14 mouse cellular contexts compared by ENCODE assay signal in genomic region chr9:41545776-41546175, GRCm38 (mm10).
DNase-seq lines count a peak whose midpoint lies in the region; ATAC-seq lines count a peak whose summit lies in the region.
"Had no signal": no experiment of that assay in that cellular context is flagged by ENCODE, and none has a peak within 500 bp of the region (broad histone marks: within the 10 kb centered on the region; RNA-seq: fewer than 3 reads in every experiment).

No protein-coding gene starts in this region.

- no peak overlapping the region for H3K4me2 ChIP-seq in hindbrain, embryonic 16.5 days (ENCODE audit: low read length)
- H3K4me2 ChIP-seq: forebrain, embryonic 12.5 days; midbrain, embryonic 12.5 days had no signal

- H3K4me3 ChIP-seq in hindbrain, embryonic 16.5 days (ENCODE audit: low read length) = no peak overlapping the region
- H3K4me3 ChIP-seq: forebrain, embryonic 12.5 days; hindbrain, embryonic 10.5 days; midbrain, embryonic 12.5 days had no signal

- no peaks in the 10 kb centered on the region for H3K36me3 ChIP-seq in hindbrain, embryonic 16.5 days (ENCODE audit: control insufficient read depth, insufficient read depth, low read length)
- H3K36me3 ChIP-seq: forebrain, embryonic 12.5 days; midbrain, embryonic 12.5 days had no signal

- no peak overlapping the region for H3K27ac ChIP-seq in hindbrain, embryonic 16.5 days (ENCODE audit: low read depth, low read length)
- H3K27ac ChIP-seq: forebrain, embryonic 12.5 days; hindbrain, embryonic 10.5 days; midbrain, embryonic 12.5 days had no signal

- H3K4me1 ChIP-seq in hindbrain, embryonic 16.5 days (ENCODE audit: control insufficient read depth, insufficient read depth, low read depth, low read length) = peaks cover 3% of the 10 kb centered on the region
- H3K4me1 ChIP-seq: forebrain, embryonic 12.5 days; hindbrain, embryonic 10.5 days; midbrain, embryonic 12.5 days had no signal

- H3K27me3 ChIP-seq in hindbrain, embryonic 16.5 days (replicated peaks; ENCODE audit: control insufficient read depth, insufficient read depth, low read length) = no peaks in the 10 kb centered on the region
- H3K27me3 ChIP-seq: forebrain, embryonic 12.5 days; midbrain, embryonic 12.5 days had no signal

- no peaks in the 10 kb centered on the region for H3K9me3 ChIP-seq in hindbrain, embryonic 16.5 days (ENCODE audit: control insufficient read depth, low read length)
- H3K9me3 ChIP-seq: forebrain, embryonic 12.5 days; hindbrain, embryonic 10.5 days; midbrain, embryonic 12.5 days had no signal

- whole genome bisulfite sequencing in hindbrain, embryonic 16.5 days = 85% methylated on average over 1 of the region's 1 CpGs

- no peak for DNase-seq in frontal cortex, postnatal 14 days (ENCODE audit: low spot score in 2 of 2)
- peak; percentile 14 for DNase-seq in kidney, postnatal 10 days
- no peak for DNase-seq in kidney, adult 18-20 months
- peak; percentile 77 for DNase-seq in NIH3T3 (ENCODE audit: low read depth)
- DNase-seq in lung, postnatal 25 days (ENCODE audit: low spot score) = peak; percentile 46
- DNase-seq in cerebellum, adult 9-10 months = no peak
- DNase-seq: cerebellum, postnatal 14 days; gastrocnemius, postnatal 25 days had no signal

- no peak overlapping the region for H3K9ac ChIP-seq in hindbrain, embryonic 16.5 days (ENCODE audit: low read depth, low read length)
- H3K9ac ChIP-seq: forebrain, embryonic 12.5 days; midbrain, embryonic 12.5 days had no signal

- 0 out of 2 replicates have a peak, but pooled peaks have one; percentile 55 for ATAC-seq in frontal cortex, adult (ENCODE audit: low TSS enrichment)
- ATAC-seq in hindbrain, embryonic 16.5 days = no peak
- ATAC-seq: intestine, postnatal 0 days had no signal

Comparison
In these comparisons a context has a peak if more than half of its experiments do, and no peak if none do; other contexts are left out.
1. DNase-seq: peak in kidney, postnatal 10 days (single experiment), NIH3T3 (single experiment) and lung, postnatal 25 days (single experiment); none in frontal cortex, postnatal 14 days (0 of 2), kidney, adult 18-20 months (single experiment) and cerebellum, adult 9-10 months (single experiment).